Mouse (Mus musculus): ENCODE results near the gene Stx16.

The Stx16 gene

GRCm38 (mm10) chr2:174126522-174127375 is 50.6 kb downstream of the Stx16 start:
- DNase-seq (ENCODE audit: low spot score in 2 of 2), result peak; percentile 58 to 66

- DNase-seq (ENCODE audit: low spot score in 2 of 2), result no peak
Observed at GRCm38 (mm10) chr2:174127376-174127713, 51.2 kb downstream of the Stx16 start.

GRCm38 (mm10) chr2:174128926-174129325 is 52.8 kb downstream of the Stx16 start:
- DNase-seq (ENCODE audit: low spot score in 2 of 2), result no peak

- DNase-seq (ENCODE audit: low spot score in 2 of 2), result no peak
Observed at GRCm38 (mm10) chr2:174130468-174131097, 54.5 kb downstream of the Stx16 start.

GRCm38 (mm10) chr2:174132413-174132969 is 56.4 kb downstream of the Stx16 start:
- no peak for DNase-seq (ENCODE audit: low spot score in 2 of 2)
